Mouse (Mus musculus) ES-E14 (cell line): Measurements from ENCODE around the gene Smpd3.

ENCODE experiments used
- CHD2 ChIP-seq: IDR thresholded peaks from 2 replicates; pipeline ENCODE4 v1.6.1; 2014; ENCODE audit warnings: mild to moderate bottlenecking, low read depth, low read length, inconsistent platforms
- ZC3H11A ChIP-seq: IDR thresholded peaks from 2 replicates; pipeline ENCODE4 v1.6.1; 2012; ENCODE audit warnings: low read depth, mild to moderate bottlenecking, inconsistent platforms, low read length, borderline replicate concordance
- ZNF384 ChIP-seq: IDR thresholded peaks from 2 replicates; pipeline ENCODE4 v1.6.1; 2012; ENCODE audit warnings: low read depth, low read length, inconsistent platforms

GRCm38 (mm10) chr8:106336031-106336430, 1.8 kb downstream of the Smpd3 start:
- no peak for TF ChIP-seq ZNF384
- no peak for TF ChIP-seq ZC3H11A
- no peak for TF ChIP-seq CHD2
